Mouse (Mus musculus): ENCODE data around the gene Lsm14b. TPM values are rescaled to one million over a fixed set of nuclear protein-coding genes. Genes with fewer than 3 reads are reported as not detected.

Lsm14b gene
- 69.1 and 75.6 TPM in 2 replicates for polyA plus RNA-seq (2012; rRNA removed)
- 7.7 and 7.8 TPM in 2 replicates for polyA plus RNA-seq (2014; fragmentation: Nextera tagmentation; extraction: Ambion mirVana)

DNA sequence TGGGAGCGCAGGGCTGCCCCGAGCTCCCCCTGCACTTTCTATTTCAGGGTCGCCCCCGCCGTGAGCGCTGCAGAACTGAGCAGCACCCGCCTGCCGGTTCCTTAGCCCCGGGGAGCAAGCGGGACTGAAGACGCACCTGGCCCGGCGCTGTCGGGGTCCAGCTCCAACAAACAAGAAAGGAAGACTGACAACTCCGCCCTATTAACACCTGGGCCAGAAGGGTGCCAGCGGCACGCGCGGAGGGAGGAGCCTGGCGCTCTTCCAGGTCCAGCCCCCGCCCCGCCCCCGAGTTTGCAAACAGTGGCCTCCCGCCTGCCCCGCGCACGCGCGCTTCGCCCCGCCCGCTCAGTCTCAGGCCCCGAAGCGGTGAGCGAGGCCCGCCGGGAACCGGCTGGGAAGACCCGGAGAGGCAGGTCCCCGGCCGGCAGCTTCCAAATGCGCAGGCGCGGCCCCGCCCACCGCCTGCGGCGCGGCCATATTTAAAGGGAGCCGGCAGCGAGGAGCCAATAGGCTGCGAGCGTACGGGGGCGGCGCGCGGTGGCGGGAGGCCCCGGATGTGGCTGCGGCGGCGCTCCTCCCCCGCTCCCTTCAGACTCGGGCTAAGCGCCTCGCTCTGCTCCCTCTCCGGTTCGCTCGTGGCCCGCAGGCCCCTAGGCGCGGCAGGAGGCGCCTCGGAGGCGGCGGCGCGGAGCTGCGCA is at the start of gene Lsm14b:
Gene Lsm14b (plus strand): TSS at position 587 of the 698 bp plus-strand sequence.
- DNase-seq (ENCODE audit: low spot score) (peak; percentile 96), ATAC-seq (ENCODE audit: low FRiP score, low read depth) (peak; percentile 94)
- WGBS, result under 1% methylated on average over 49 of the region's 80 CpGs
- Histone ChIP-seq H3K9ac (ENCODE audit: low read depth, low read length, severe bottlenecking) (peak within 1 kb of the TSS; percentile 85), H3K27ac (replicated peaks; ENCODE audit: low read depth, low read length) (peak within 1 kb of the TSS; percentile 88), H3K9me3 (ENCODE audit: control insufficient read depth, low read length) (no peaks in the 10 kb centered on the region), H3K27me3 (ENCODE audit: control insufficient read depth, insufficient read depth, low read length) (no peaks in the 10 kb centered on the region), H3K4me3 (replicated peaks; ENCODE audit: low read length) (peak within 1 kb of the TSS; percentile 96), H3K4me2 (replicated peaks; ENCODE audit: low read depth, low read length, severe bottlenecking) (peak within 1 kb of the TSS; percentile 86), H3K36me3 (ENCODE audit: control insufficient read depth, insufficient read depth, low read length) (peaks cover 22% of the 10 kb centered on the region), H3K4me1 (ENCODE audit: control insufficient read depth, insufficient read depth, low read length) (peaks cover 30% of the 10 kb centered on the region)
- no peak for TF ChIP-seq POLR2A (IDR thresholded peaks at IDR 0.05; ENCODE audit: borderline replicate concordance, extremely low read depth, insufficient read depth, insufficient read length)

GRCm38 (mm10) chr2:179975851-179976250 is 48.9 kb upstream of the Lsm14b start:
- Histone ChIP-seq H3K9me3 (ENCODE audit: control insufficient read depth, low read length) (no peaks in the 10 kb centered on the region), H3K9ac (ENCODE audit: low read depth, low read length, severe bottlenecking) (peak overlapping the region; percentile 96; the same call in 1 of the 2 replicates), H3K27me3 (ENCODE audit: control insufficient read depth, insufficient read depth, low read length) (no peaks in the 10 kb centered on the region), H3K4me1 (ENCODE audit: control insufficient read depth, insufficient read depth, low read length) (peaks cover 25% of the 10 kb centered on the region), H3K27ac (replicated peaks; ENCODE audit: low read depth, low read length) (peak overlapping the region; percentile 94; the same call in 1 of the 2 replicates), H3K4me2 (replicated peaks; ENCODE audit: low read depth, low read length, severe bottlenecking) (peak overlapping the region; percentile 93; the same call in 1 of the 2 replicates), H3K36me3 (ENCODE audit: control insufficient read depth, insufficient read depth, low read length) (no peaks in the 10 kb centered on the region), H3K4me3 (replicated peaks; ENCODE audit: low read length) (peak overlapping the region; percentile 77)
- DNase-seq (ENCODE audit: low spot score) (no peak), ATAC-seq (ENCODE audit: low FRiP score, low read depth) (no peak)
- TF ChIP-seq POLR2A (IDR thresholded peaks at IDR 0.05; ENCODE audit: borderline replicate concordance, extremely low read depth, insufficient read depth, insufficient read length), result no peak
- 6% methylated on average over 7 of the region's 82 CpGs for WGBS

- 0% methylated on average over 30 of the region's 54 CpGs for WGBS
- peak; percentile 27 for ATAC-seq (ENCODE audit: low FRiP score, low read depth)
These were observed 48.5 kb upstream of the Lsm14b start for GRCm38 (mm10) chr2:179976295-179976627.

GRCm38 (mm10) chr2:179976628-179977343 is 48.0 kb upstream of the Lsm14b start, which contains the start of gene Taf4:
Gene Taf4 (minus strand): TSS chr2:179976646.
- Histone ChIP-seq H3K4me2 (replicated peaks; ENCODE audit: low read depth, low read length, severe bottlenecking) (peak within 1 kb of the TSS; percentile 93), H3K36me3 (ENCODE audit: control insufficient read depth, insufficient read depth, low read length) (no peaks in the 10 kb centered on the region), H3K9ac (ENCODE audit: low read depth, low read length, severe bottlenecking) (peak within 1 kb of the TSS; percentile 96), H3K9me3 (ENCODE audit: control insufficient read depth, low read length) (no peaks in the 10 kb centered on the region), H3K27ac (replicated peaks; ENCODE audit: low read depth, low read length) (peak within 1 kb of the TSS; percentile 94), H3K4me1 (ENCODE audit: control insufficient read depth, insufficient read depth, low read length) (peaks cover 25% of the 10 kb centered on the region), H3K4me3 (replicated peaks; ENCODE audit: low read length) (peak within 1 kb of the TSS; percentile 77), H3K27me3 (ENCODE audit: control insufficient read depth, insufficient read depth, low read length) (no peaks in the 10 kb centered on the region)
- ATAC-seq (ENCODE audit: low FRiP score, low read depth) (peak; percentile 95), DNase-seq (ENCODE audit: low spot score) (peak; percentile 82)
- peak; percentile 100 for TF ChIP-seq POLR2A (IDR thresholded peaks at IDR 0.05; ENCODE audit: borderline replicate concordance, extremely low read depth, insufficient read depth, insufficient read length)
- WGBS, result under 1% methylated on average over 48 of the region's 84 CpGs

More at GRCm38 (mm10) chr2:179976295-179976627, 48.5 kb upstream of the Lsm14b start:
- Histone ChIP-seq H3K4me1 (ENCODE audit: control insufficient read depth, insufficient read depth, low read length) (peaks cover 25% of the 10 kb centered on the region), H3K4me2 (replicated peaks; ENCODE audit: low read depth, low read length, severe bottlenecking) (peak overlapping the region; percentile 93; the same call in 1 of the 2 replicates), H3K4me3 (replicated peaks; ENCODE audit: low read length) (peak overlapping the region; percentile 77), H3K27ac (replicated peaks; ENCODE audit: low read depth, low read length) (peak overlapping the region; percentile 94), H3K27me3 (ENCODE audit: control insufficient read depth, insufficient read depth, low read length) (no peaks in the 10 kb centered on the region), H3K9ac (ENCODE audit: low read depth, low read length, severe bottlenecking) (peak overlapping the region; percentile 96), H3K36me3 (ENCODE audit: control insufficient read depth, insufficient read depth, low read length) (no peaks in the 10 kb centered on the region), H3K9me3 (ENCODE audit: control insufficient read depth, low read length) (no peaks in the 10 kb centered on the region)
- TF ChIP-seq POLR2A (IDR thresholded peaks at IDR 0.05; ENCODE audit: borderline replicate concordance, extremely low read depth, insufficient read depth, insufficient read length), result no peak
- no peak for DNase-seq (ENCODE audit: low spot score)

DNA sequence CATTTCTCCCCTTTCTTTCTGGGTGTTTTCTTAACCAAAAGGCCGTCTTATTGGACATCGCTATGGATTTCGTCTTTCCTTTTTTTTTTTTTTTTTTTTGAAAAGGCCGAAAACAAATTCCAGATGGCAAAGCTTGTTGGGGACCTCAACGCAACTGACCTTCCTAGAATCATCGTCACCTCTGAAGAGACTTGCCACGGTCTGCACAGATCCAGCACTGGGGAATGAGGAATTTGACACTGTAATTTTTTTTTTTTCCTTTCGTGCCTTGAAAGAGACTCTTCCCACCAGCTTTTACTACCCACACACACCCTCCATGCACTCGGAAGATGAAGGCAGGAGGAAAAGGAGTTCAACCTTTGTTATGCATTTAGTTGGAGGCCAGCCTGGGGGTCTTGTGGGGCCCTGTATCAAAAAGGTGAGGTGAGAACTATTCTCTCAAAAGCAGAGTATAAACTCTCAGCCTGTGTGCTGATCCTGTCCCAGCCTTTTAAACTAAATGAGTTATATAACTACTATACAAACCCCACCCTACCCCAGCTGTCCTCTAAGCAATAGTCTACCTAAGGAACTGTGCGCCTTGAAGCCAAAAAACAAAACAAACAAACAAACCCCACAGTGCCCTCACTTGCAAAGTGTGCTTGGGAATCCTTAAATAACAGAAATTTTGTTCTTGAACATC is 47.3 kb upstream of the Lsm14b start:
- Histone ChIP-seq H3K36me3 (ENCODE audit: control insufficient read depth, insufficient read depth, low read length) (no peaks in the 10 kb centered on the region), H3K4me3 (replicated peaks; ENCODE audit: low read length) (peak overlapping the region; percentile 77), H3K4me1 (ENCODE audit: control insufficient read depth, insufficient read depth, low read length) (peaks cover 25% of the 10 kb centered on the region), H3K4me2 (replicated peaks; ENCODE audit: low read depth, low read length, severe bottlenecking) (peak overlapping the region; percentile 56), H3K9me3 (ENCODE audit: control insufficient read depth, low read length) (no peaks in the 10 kb centered on the region), H3K9ac (ENCODE audit: low read depth, low read length, severe bottlenecking) (peak overlapping the region; percentile 96), H3K27me3 (ENCODE audit: control insufficient read depth, insufficient read depth, low read length) (no peaks in the 10 kb centered on the region), H3K27ac (replicated peaks; ENCODE audit: low read depth, low read length) (peak overlapping the region; percentile 94)
- TF ChIP-seq POLR2A (IDR thresholded peaks at IDR 0.05; ENCODE audit: borderline replicate concordance, extremely low read depth, insufficient read depth, insufficient read length), result no peak
- no peak for DNase-seq (ENCODE audit: low spot score)
- ATAC-seq (ENCODE audit: low FRiP score, low read depth), result no peak
- 7% methylated on average over 10 of the region's 10 CpGs for WGBS
